Mouse (Mus musculus) cortical plate, adult 2 months (tissue): ENCODE measurements at regions not wholly inside any gene's neighbourhood (a gene's known extent, or its start where the extent isn't known, plus 50 kb on each side); places are given as distances from the start of the nearest gene placed in this dataset.

Experiments used
- H3K27ac ChIP-seq: fragments of 200-500 bp; 2 replicates; pipeline ENCODE4 v1.5.1; 2012; ENCODE audit warnings: low read length, control low read depth, inconsistent platforms; ENCODE audit not compliant: insufficient read depth
- H3K4me1 ChIP-seq: fragments of 200-500 bp; 2 replicates; pipeline ENCODE4 v1.6.1; 2011; ENCODE audit warnings: low read length; ENCODE audit not compliant: control insufficient read depth, insufficient read depth
- H3K4me3 ChIP-seq: fragments of 200-500 bp; 2 replicates; pipeline ENCODE4 v1.5.1; 2011; ENCODE audit warnings: mild to moderate bottlenecking, low read length, control low read depth; ENCODE audit not compliant: insufficient read depth
- CTCF ChIP-seq: fragments of 200-500 bp; IDR thresholded peaks from 2 replicates; pipeline ENCODE4 v1.5.1; 2011; ENCODE audit warnings: mild to moderate bottlenecking, control low read depth, low read length; ENCODE audit not compliant: insufficient read depth; ENCODE audit errors: extremely low read depth
- POLR2A ChIP-seq: fragments of 200-500 bp; IDR thresholded peaks from 2 replicates; pipeline ENCODE4 v1.6.1; 2011; ENCODE audit warnings: mild to moderate bottlenecking, low read length, control low read depth; ENCODE audit not compliant: insufficient read depth; ENCODE audit errors: extremely low read depth

GRCm38 (mm10) chr14:24850491-24850890 lies 363.6 kb downstream of the Rps24 start:
- Histone ChIP-seq H3K27ac (no peak overlapping the region), H3K4me3 (no peak overlapping the region), H3K4me1 (no peaks in the 10 kb centered on the region)
- TF ChIP-seq POLR2A (no peak), CTCF (no peak)

GRCm38 (mm10) chr14:24854459-24854858 lies 367.5 kb downstream of the Rps24 start:
- TF ChIP-seq POLR2A (no peak), CTCF (no peak)
- no peak overlapping the region for H3K4me3 ChIP-seq
- H3K27ac ChIP-seq, result no peak overlapping the region
- no peaks in the 10 kb centered on the region for H3K4me1 ChIP-seq

GRCm38 (mm10) chr14:24862171-24862570 lies 375.2 kb downstream of the Rps24 start:
- no peak for TF ChIP-seq CTCF
- TF ChIP-seq POLR2A, result no peak
- H3K27ac ChIP-seq, result no peak overlapping the region
- no peak overlapping the region for H3K4me3 ChIP-seq
- H3K4me1 ChIP-seq, result no peaks in the 10 kb centered on the region; the same call in none of the 2 replicates

GRCm38 (mm10) chr14:24862661-24863060 lies 375.7 kb downstream of the Rps24 start:
- TF ChIP-seq CTCF (no peak), POLR2A (no peak)
- H3K4me1 ChIP-seq, result no peaks in the 10 kb centered on the region; the same call in none of the 2 replicates
- H3K27ac ChIP-seq, result no peak overlapping the region
- H3K4me3 ChIP-seq, result no peak overlapping the region

- TF ChIP-seq POLR2A (no peak), CTCF (no peak)
- H3K4me1 ChIP-seq, result no peaks in the 10 kb centered on the region; the same call in none of the 2 replicates
- no peak overlapping the region for H3K27ac ChIP-seq
- H3K4me3 ChIP-seq, result no peak overlapping the region
These were observed 376.2 kb downstream of the Rps24 start for GRCm38 (mm10) chr14:24863116-24863515.

- H3K4me1 ChIP-seq, result no peaks in the 10 kb centered on the region; the same call in 1 of the 2 replicates
- no peak overlapping the region for H3K27ac ChIP-seq
- H3K4me3 ChIP-seq, result no peak overlapping the region
- TF ChIP-seq CTCF, result no peak
- TF ChIP-seq POLR2A, result no peak
These were observed 378.8 kb downstream of the Rps24 start for GRCm38 (mm10) chr14:24865579-24866230.

- H3K4me3 ChIP-seq, result no peak overlapping the region
- no peaks in the 10 kb centered on the region; the same call in 1 of the 2 replicates for H3K4me1 ChIP-seq
- TF ChIP-seq POLR2A (no peak), CTCF (no peak)
- H3K27ac ChIP-seq, result no peak overlapping the region
These were observed 380.9 kb downstream of the Rps24 start for GRCm38 (mm10) chr14:24867816-24868215.

- H3K27ac ChIP-seq, result no peak overlapping the region
- TF ChIP-seq CTCF, result no peak
- TF ChIP-seq POLR2A, result no peak
- H3K4me3 ChIP-seq, result no peak overlapping the region
- H3K4me1 ChIP-seq, result no peaks in the 10 kb centered on the region; the same call in 1 of the 2 replicates
These were observed 381.8 kb downstream of the Rps24 start for GRCm38 (mm10) chr14:24868756-24869155.

- no peak overlapping the region for H3K27ac ChIP-seq
- no peak overlapping the region for H3K4me3 ChIP-seq
- TF ChIP-seq CTCF (no peak), POLR2A (no peak)
- no peaks in the 10 kb centered on the region; the same call in 1 of the 2 replicates for H3K4me1 ChIP-seq
These were observed 383.3 kb downstream of the Rps24 start for GRCm38 (mm10) chr14:24870246-24870645.

GRCm38 (mm10) chr14:24871392-24871998 lies 384.6 kb downstream of the Rps24 start:
- no peak overlapping the region for H3K27ac ChIP-seq
- H3K4me1 ChIP-seq, result no peaks in the 10 kb centered on the region
- no peak overlapping the region for H3K4me3 ChIP-seq
- TF ChIP-seq CTCF, result no peak
- TF ChIP-seq POLR2A, result no peak
